Mouse (Mus musculus) left cerebral cortex, postnatal 4 days (tissue): ENCODE measurements around the gene Reg3b. TPM values are rescaled to one million over a fixed set of nuclear protein-coding genes. Genes with fewer than 3 reads are reported as not detected.
A peak's percentile ranks its signal among the peaks of the same experiment; 100 is the strongest.
"Not testable (repeated sequence)": the region's sequence is repeated elsewhere in the genome, so short reads cannot be mapped to it uniquely, and the experiment has no call there.

ENCODE experiments used
- DNase-seq: peaks from one replicate; pipeline ENCODE4 v3.0.0-alpha.2; 2022
- intact Hi-C: fragments of 180-260 bp; cut with DNase I; formaldehyde crosslinking; loops from one replicate; pipeline ENCODE4 v1.15.1; 2025
- total RNA-seq, 2 experiments: library from RNA; stranded (reverse); gene quantifications; 2 replicates each; pipeline ENCODE4 v1.2.3; 2021

Gene Reg3b
- total RNA-seq: not detected

- intact Hi-C loops: no loop called here
- no peak for DNase-seq
Observed at GRCm38 (mm10) chr6:78370357-78370756, at the start of gene Reg3b. Reg3b (plus strand) TSS chr6:78370657.

DNA sequence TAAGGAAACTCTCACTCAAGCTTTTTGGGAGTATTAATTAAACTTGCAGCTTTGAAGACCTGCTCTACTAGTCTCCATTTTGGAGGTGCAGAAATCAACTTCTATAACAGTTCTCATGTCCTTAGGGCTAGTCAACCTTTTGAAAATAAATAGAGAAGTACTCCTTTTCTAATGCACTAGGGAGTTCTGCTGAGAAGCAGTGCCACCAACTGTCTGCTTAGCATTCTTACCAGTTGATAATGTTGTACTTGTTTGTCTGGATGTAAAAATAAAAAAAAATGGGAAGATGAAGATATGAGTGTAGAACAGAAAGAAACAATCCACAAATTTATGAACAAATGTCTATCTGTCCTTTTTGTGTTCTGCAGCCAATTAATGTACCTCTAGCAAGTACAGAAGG is 42.7 kb upstream of the Reg3b start:
- intact Hi-C loops: loop anchor here (5.0 kb wide), 1 partner anchor 695 kb away; no protein-coding TSS in a partner anchor
- DNase-seq: no peak

DNA sequence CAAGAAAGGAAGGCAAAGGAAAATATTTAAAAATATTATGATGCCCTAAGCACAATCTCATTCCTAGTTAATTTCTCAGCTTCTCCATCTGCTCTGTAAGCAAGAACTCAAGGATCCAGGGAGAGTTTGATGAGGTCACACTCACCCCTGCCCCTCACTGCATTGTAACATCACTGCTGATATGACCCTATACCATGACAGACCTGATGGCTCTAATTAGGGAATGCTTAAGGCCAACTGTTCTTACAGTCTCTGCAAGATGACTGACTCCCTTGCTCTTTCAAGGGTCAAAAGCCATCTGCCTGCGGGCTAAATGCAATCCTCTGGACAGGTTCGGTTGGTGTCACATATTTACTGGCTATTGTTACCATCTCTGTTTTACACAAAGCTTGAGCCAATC is 41.3 kb upstream of the Reg3b start:
- no peak for DNase-seq
- intact Hi-C loops: loop anchor here (5.0 kb wide), 1 partner anchor 697 kb away; no protein-coding TSS in a partner anchor

DNA sequence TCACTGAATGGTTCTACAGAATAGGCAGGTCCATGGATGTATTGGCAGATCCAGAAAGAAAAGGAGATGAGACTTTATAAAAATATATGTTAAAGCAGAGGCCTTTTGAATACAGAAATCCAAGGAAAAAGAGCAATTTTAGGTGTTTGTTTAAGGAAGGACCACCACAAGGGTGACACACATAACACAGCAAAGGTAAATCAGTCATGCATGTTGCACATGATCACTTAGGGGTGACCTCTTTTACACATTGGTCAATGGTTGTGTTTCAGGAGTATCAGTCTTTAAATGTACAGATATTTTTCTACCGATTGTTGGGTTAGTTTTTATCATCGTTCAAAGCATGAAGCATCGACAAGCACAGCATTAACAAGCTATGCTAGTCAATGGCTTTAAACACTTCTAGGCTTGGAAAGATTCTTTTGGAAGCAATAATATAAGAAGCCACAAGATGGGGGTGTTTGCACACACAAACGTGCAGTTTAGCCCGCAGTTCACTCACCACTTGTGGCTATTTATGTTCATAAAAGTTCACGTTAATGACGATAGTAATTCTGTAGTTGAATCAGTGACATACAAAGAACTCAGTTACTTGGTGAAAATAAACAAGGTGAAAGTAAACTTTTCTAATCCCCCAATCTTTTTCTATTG is 38.4 kb upstream of the Reg3b start:
- DNase-seq: peak; percentile 4
- intact Hi-C loops: loop anchor here (2.0 kb wide), 1 partner anchor 183 kb away; no protein-coding TSS in a partner anchor

DNA sequence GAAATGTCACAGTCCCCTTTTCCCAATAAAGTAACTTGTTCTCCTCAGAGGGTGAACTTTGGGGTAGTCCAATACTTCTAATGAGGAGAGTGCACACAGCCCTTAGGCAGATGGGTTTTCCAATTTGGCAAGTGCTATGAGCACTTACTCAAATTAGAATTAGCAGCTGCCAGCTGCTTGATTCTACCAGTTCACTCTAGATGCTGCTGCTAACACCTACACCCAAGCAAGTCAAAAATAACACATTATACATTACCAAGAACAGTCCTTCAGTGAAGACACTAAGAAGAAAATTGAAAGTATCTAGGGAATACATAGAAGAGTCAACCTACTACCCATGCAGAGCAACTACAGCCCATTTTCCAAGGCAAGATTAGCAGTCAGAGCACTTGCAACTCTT is 30.2 kb upstream of the Reg3b start:
- intact Hi-C loops: no loop called here
- no peak for DNase-seq

DNA sequence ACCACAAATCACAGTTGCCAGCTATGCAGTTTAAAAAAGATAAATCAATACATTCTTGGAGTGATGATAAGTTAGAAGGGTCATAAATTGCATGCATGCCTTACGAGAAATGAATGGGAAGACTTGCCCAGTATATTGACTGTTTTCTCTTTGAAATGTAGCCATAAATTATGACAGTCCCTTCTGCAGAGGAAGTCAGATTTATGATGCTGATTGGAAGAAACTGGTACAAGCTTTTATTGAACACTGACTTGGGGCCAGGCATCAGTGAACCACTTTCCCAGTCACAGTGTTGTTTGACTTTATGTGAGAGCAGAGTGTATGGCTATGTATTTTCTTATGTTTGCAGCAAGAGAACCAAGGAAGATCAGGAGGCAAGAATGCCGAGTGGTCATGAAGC is 28.8 kb upstream of the Reg3b start:
- DNase-seq: no peak
- intact Hi-C loops: no loop called here

DNA sequence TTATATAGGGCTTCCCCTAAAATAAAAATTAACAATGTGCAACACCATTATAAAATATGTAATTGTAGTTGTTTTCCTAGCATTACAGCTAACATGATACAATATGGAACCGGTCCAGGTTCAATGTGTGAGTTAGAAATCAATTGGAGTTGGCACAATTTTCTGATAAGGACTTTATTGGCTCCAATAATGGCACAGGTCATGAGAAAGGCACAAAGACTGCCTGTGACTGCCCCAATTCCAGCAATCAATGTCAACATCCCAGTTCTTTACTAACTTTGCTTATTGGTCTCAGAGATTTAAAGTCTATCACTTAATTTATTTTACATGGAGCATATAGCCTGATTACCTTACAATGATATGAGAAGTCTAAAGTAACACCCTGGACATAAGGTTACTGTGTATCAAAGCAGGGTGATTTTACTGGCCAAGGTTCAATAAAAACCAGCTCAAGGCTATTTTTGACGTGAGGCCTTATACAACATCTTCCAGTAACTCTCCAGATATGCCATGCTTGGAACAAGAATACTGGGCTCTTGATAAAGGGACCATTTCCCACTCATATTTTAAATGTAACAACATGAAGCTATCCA is 8.4 kb upstream of the Reg3b start:
- intact Hi-C loops: no loop called here
- no peak for DNase-seq

DNA sequence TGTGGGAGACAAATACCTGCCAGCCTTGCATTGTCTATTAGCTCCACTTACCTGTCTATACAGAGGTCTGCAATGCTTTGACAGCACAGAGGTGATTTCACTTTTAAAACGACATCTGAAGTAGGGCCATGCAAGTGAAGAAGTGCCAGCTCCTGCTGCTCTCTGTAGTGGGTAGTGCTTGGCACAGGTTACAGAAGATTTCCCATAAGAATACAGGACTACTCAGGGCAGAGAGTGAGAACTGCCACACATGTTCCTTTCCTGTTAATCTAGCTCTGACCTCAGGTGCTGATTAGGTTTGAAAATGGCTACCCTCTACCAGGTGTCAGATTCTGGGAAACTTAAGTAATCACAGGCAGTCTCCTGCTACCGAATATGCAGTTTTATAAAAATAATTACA is 8.3 kb downstream of the Reg3b start, which contains the start of gene Reg3d:
Reg3d (minus strand) TSS at position 101 of the 400 bp plus-strand sequence.
- intact Hi-C loops: no loop called here
- no peak for DNase-seq

GRCm38 (mm10) chr6:78380409-78380808 is 10.0 kb downstream of the Reg3b start, which contains the start of gene Reg3a:
Reg3a (plus strand) TSS chr6:78380709.
- no peak for DNase-seq
- intact Hi-C loops: no loop called here

DNA sequence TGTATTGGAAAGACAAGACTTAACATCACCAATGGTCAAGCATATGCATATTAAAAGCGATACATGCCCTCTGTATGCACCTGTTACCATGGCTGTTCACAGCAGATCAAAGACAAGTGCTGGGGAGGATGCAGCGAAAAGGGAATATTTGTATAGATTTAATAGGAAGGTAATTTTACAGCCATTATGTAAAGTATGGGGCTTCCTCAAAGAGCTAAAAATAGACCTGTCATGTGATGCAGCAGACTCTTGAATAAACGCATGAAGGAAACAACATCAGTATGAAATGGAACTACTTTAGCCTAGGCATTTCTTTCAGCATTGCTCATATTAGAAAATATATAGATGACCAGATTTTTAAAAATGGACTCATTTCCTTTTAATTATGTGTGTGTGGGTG is 15.2 kb downstream of the Reg3b start:
- intact Hi-C loops: no loop called here
- no peak for DNase-seq

- intact Hi-C loops: not testable (repeated sequence)
Observed at GRCm38 (mm10) chr6:78395323-78395722, 24.9 kb downstream of the Reg3b start, which contains the start of gene Reg2. Reg2 (plus strand) TSS chr6:78395623.

GRCm38 (mm10) chr6:78422411-78422810 is 52.0 kb downstream of the Reg3b start, which contains the start of gene Reg1:
Reg1 (plus strand) TSS chr6:78422711.
- DNase-seq, intact Hi-C loops: not testable (repeated sequence)

More at GRCm38 (mm10) chr6:78395323-78395722, 24.9 kb downstream of the Reg3b start, which contains the start of gene Reg2:
- DNase-seq: not testable (repeated sequence)

Other genes with a start within 250 kb of the Reg3b start
- not detected for gene Reg3d, start 8.2 kb downstream of the Reg3b start, total RNA-seq
- not detected for gene Reg3a, start 10.1 kb downstream of the Reg3b start, total RNA-seq
- gene Reg2, start 25.0 kb downstream of the Reg3b start, total RNA-seq: not detected
- gene Reg1, start 52.1 kb downstream of the Reg3b start, total RNA-seq: not detected
- not detected for gene Reg3g, start 98.2 kb downstream of the Reg3b start, total RNA-seq